Mouse (Mus musculus) myocyte (in vitro differentiated cells): ENCODE data around the gene Gm36245.

Experiments
- CEBPB ChIP-seq: IDR thresholded peaks from 2 replicates; pipeline ENCODE4 v1.6.1; 2011; ENCODE audit warnings: mild to moderate bottlenecking, moderate library complexity; ENCODE audit not compliant: poor library complexity, insufficient read depth, severe bottlenecking
- MYOG ChIP-seq, 3 experiments: IDR thresholded peaks; one replicate each; pipeline ENCODE4 v1.6.1; 2011; ENCODE audit warnings: control low read depth in 2 of 3, low read depth in 2 of 3, mild to moderate bottlenecking in 2 of 3; ENCODE audit not compliant: insufficient read length in 2 of 3, control insufficient read depth in 1 of 3, insufficient read depth in 1 of 3
- POLR2AphosphoS2 ChIP-seq: IDR thresholded peaks from one replicate; pipeline ENCODE4 v1.6.1; 2011; ENCODE audit warnings: low read depth, control low read depth; ENCODE audit not compliant: insufficient read length
- USF1 ChIP-seq: IDR thresholded peaks from one replicate; pipeline ENCODE4 v1.6.1; 2011; ENCODE audit warnings: low read depth, mild to moderate bottlenecking, control low read depth, moderate library complexity

GRCm38 (mm10) chr15:77598429-77598828, 629 bp upstream of the Gm36245 start:
- TF ChIP-seq MYOG (IDR thresholded peaks at IDR 0.05; ENCODE audit: control insufficient read depth in 1 of 3, insufficient read depth in 1 of 3, insufficient read length in 2 of 3, low read depth in 2 of 3) (no peak), USF1 (no peak), CEBPB (no peak), POLR2AphosphoS2 (no peak)
